Mouse (Mus musculus): ENCODE measurements around the gene Fblim1. TPM values are rescaled to one million over a fixed set of nuclear protein-coding genes. Genes with fewer than 3 reads are reported as not detected.
"Not testable (repeated sequence)": the region's sequence is repeated elsewhere in the genome, so short reads cannot be mapped to it uniquely, and the experiment has no call there.

The Fblim1 gene
- polyA plus RNA-seq, 1 experiment, result 1.3 TPM

- Histone ChIP-seq H3K4me1 (ENCODE audit: control insufficient read depth, insufficient read depth, low read length) (no peaks in the 10 kb centered on the region), H3K27ac (ENCODE audit: insufficient read depth, low read length) (no peak overlapping the region), H3K4me3 (ENCODE audit: insufficient read depth, low read length) (no peak overlapping the region)
- TF ChIP-seq POLR2A (IDR thresholded peaks at IDR 0.05; ENCODE audit: extremely low read depth, insufficient read depth, low read length), result no peak
- TF ChIP-seq CTCF (IDR thresholded peaks at IDR 0.05; ENCODE audit: extremely low read depth, insufficient read depth, low read length), result no peak
Observed at GRCm38 (mm10) chr4:141566187-141566586, 39.7 kb downstream of the Fblim1 start.

GRCm38 (mm10) chr4:141565325-141565724, 40.6 kb downstream of the Fblim1 start:
- Histone ChIP-seq H3K27ac (ENCODE audit: insufficient read depth, low read length) (no peak overlapping the region; the same call in 1 of the 2 replicates), H3K4me1 (ENCODE audit: control insufficient read depth, insufficient read depth, low read length) (no peaks in the 10 kb centered on the region)
- no peak for TF ChIP-seq POLR2A (IDR thresholded peaks at IDR 0.05; ENCODE audit: extremely low read depth, insufficient read depth, low read length)
- TF ChIP-seq CTCF (IDR thresholded peaks at IDR 0.05; ENCODE audit: extremely low read depth, insufficient read depth, low read length), result no peak

GRCm38 (mm10) chr4:141564660-141565059, 41.2 kb downstream of the Fblim1 start:
- TF ChIP-seq CTCF (IDR thresholded peaks at IDR 0.05; ENCODE audit: extremely low read depth, insufficient read depth, low read length) (no peak), POLR2A (IDR thresholded peaks at IDR 0.05; ENCODE audit: extremely low read depth, insufficient read depth, low read length) (no peak)
- H3K27ac ChIP-seq (ENCODE audit: insufficient read depth, low read length), result 0 out of 2 replicates have a peak overlapping the region, but pooled peaks have one; percentile 45
- H3K4me3 ChIP-seq (ENCODE audit: insufficient read depth, low read length), result no peak overlapping the region
- no peaks in the 10 kb centered on the region for H3K4me1 ChIP-seq (ENCODE audit: control insufficient read depth, insufficient read depth, low read length)

More at GRCm38 (mm10) chr4:141565325-141565724, 40.6 kb downstream of the Fblim1 start:
- no peak overlapping the region for H3K4me3 ChIP-seq (ENCODE audit: insufficient read depth, low read length)

GRCm38 (mm10) chr4:141564209-141564608, 41.7 kb downstream of the Fblim1 start:
- TF ChIP-seq CTCF (IDR thresholded peaks at IDR 0.05; ENCODE audit: extremely low read depth, insufficient read depth, low read length) (no peak), POLR2A (IDR thresholded peaks at IDR 0.05; ENCODE audit: extremely low read depth, insufficient read depth, low read length) (no peak)
- no peak overlapping the region for H3K27ac ChIP-seq (ENCODE audit: insufficient read depth, low read length)
- no peak overlapping the region for H3K4me3 ChIP-seq (ENCODE audit: insufficient read depth, low read length)
- no peaks in the 10 kb centered on the region for H3K4me1 ChIP-seq (ENCODE audit: control insufficient read depth, insufficient read depth, low read length)

GRCm38 (mm10) chr4:141562281-141562680, 43.6 kb downstream of the Fblim1 start:
- no peaks in the 10 kb centered on the region for H3K4me1 ChIP-seq (ENCODE audit: control insufficient read depth, insufficient read depth, low read length)
- TF ChIP-seq POLR2A (IDR thresholded peaks at IDR 0.05; ENCODE audit: extremely low read depth, insufficient read depth, low read length) (no peak), CTCF (IDR thresholded peaks at IDR 0.05; ENCODE audit: extremely low read depth, insufficient read depth, low read length) (no peak)
- no peak overlapping the region for H3K27ac ChIP-seq (ENCODE audit: insufficient read depth, low read length)
- no peak overlapping the region for H3K4me3 ChIP-seq (ENCODE audit: insufficient read depth, low read length)

GRCm38 (mm10) chr4:141561331-141561919, 44.5 kb downstream of the Fblim1 start:
- H3K4me1 ChIP-seq (ENCODE audit: control insufficient read depth, insufficient read depth, low read length); H3K27ac ChIP-seq (ENCODE audit: insufficient read depth, low read length); H3K4me3 ChIP-seq (ENCODE audit: insufficient read depth, low read length): not testable (repeated sequence)

- Histone ChIP-seq H3K4me3 (ENCODE audit: insufficient read depth, low read length) (peak overlapping the region; percentile 25; the same call in 1 of the 2 replicates), H3K27ac (ENCODE audit: insufficient read depth, low read length) (peak overlapping the region; percentile 75), H3K4me1 (ENCODE audit: control insufficient read depth, insufficient read depth, low read length) (no peaks in the 10 kb centered on the region)
- peak; percentile 89 for TF ChIP-seq CTCF (IDR thresholded peaks at IDR 0.05; ENCODE audit: extremely low read depth, insufficient read depth, low read length)
- no peak for TF ChIP-seq POLR2A (IDR thresholded peaks at IDR 0.05; ENCODE audit: extremely low read depth, insufficient read depth, low read length)
Observed at GRCm38 (mm10) chr4:141559898-141560263, 46.0 kb downstream of the Fblim1 start.

GRCm38 (mm10) chr4:141559131-141559897, 46.6 kb downstream of the Fblim1 start:
- Histone ChIP-seq H3K27ac (ENCODE audit: insufficient read depth, low read length) (peak overlapping the region; percentile 86), H3K4me3 (ENCODE audit: insufficient read depth, low read length) (peak overlapping the region; percentile 25), H3K4me1 (ENCODE audit: control insufficient read depth, insufficient read depth, low read length) (no peaks in the 10 kb centered on the region)
- TF ChIP-seq POLR2A (IDR thresholded peaks at IDR 0.05; ENCODE audit: extremely low read depth, insufficient read depth, low read length), result peak; percentile 28; the same call in 1 of the 2 replicates
- TF ChIP-seq CTCF (IDR thresholded peaks at IDR 0.05; ENCODE audit: extremely low read depth, insufficient read depth, low read length), result no peak

DNA sequence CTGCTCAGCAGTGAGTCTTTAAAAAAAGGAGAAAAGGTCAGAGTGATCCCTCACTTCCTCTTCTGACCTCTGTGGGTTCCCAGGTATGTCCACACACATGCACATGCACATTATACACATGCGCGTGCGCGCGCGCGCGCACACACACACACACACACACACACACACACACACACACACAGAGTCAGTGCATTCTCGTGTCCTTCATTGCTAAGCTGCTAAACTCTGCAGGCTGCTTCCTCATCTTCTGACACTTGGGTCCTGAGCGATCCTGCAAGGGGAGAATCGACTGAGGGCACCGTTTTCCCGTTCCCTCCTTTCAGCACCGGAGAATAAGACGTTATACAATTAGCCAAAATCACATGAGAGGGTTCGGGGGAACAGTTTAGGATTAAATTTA, 47.2 kb downstream of the Fblim1 start:
- Histone ChIP-seq H3K27ac (ENCODE audit: insufficient read depth, low read length) (peak overlapping the region; percentile 86), H3K4me3 (ENCODE audit: insufficient read depth, low read length) (peak overlapping the region; percentile 25; the same call in 1 of the 2 replicates), H3K4me1 (ENCODE audit: control insufficient read depth, insufficient read depth, low read length) (no peaks in the 10 kb centered on the region)
- TF ChIP-seq CTCF (IDR thresholded peaks at IDR 0.05; ENCODE audit: extremely low read depth, insufficient read depth, low read length) (no peak), POLR2A (IDR thresholded peaks at IDR 0.05; ENCODE audit: extremely low read depth, insufficient read depth, low read length) (no peak)

DNA sequence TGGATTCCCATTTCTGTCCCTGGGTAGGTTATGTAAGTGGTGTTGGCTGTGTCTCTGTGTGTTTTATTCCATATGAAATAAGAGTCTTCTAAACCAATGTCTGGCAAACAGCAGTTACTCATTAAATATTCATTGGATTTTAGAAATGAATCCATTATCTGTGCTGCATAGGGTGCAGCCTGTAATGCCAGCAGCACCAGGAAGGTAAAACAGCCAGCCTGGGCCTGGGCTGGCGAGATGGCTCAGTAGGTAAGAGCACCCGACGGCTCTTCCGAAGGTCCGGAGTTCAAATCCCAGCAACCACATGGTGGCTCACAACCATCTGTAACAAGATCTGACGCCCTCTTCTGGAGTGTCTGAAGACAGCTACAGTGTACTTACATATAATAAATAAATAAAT, 49.7 kb downstream of the Fblim1 start:
- not testable (repeated sequence) for H3K4me3 ChIP-seq (ENCODE audit: insufficient read depth, low read length); H3K27ac ChIP-seq (ENCODE audit: insufficient read depth, low read length)

DNA sequence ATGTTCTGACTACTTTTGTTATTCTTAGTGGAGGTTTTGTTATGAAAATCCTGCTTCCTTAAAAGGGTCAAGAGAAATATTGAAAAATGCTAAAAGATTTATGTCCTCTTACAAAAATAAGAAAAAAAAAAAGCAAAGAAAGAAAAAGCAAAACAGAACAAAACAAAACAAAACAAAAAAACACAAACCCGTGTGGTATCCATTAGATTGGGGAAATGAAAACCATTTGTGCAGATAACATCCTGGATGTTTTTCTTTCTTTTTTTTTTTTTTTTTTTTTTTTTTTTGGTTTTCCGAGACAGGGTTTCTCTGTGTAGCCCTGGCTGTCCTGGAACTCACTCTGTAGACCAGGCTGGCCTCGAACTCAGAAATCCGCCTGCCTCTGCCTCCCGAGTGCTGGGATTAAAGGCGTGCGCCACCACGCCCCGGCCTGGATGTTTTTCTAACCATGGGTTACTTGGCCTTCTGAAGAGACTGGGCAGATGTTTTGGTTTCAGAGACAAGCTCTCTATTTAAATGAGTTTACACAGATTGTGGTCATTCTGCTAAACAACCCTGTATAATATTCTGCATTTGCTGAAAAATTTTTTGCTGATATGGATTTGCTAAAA, 51.5 kb downstream of the Fblim1 start:
- not testable (repeated sequence) for H3K4me1 ChIP-seq (ENCODE audit: control insufficient read depth, insufficient read depth, low read length); H3K4me3 ChIP-seq (ENCODE audit: insufficient read depth, low read length); H3K27ac ChIP-seq (ENCODE audit: insufficient read depth, low read length)

More for the DNA sequence above, 49.7 kb downstream of the Fblim1 start:
- not testable (repeated sequence) for H3K4me1 ChIP-seq (ENCODE audit: control insufficient read depth, insufficient read depth, low read length)

All from cortical plate, adult 2 months (tissue).